In genomic region chr5:102483285-102483975, GRCm38 (mm10) we compare ENCODE assay signal across 16 mouse cellular contexts. TPM values are rescaled to one million over a fixed set of nuclear protein-coding genes. Genes with fewer than 3 reads are reported as not detected.
A peak's percentile ranks its signal among the peaks of the same experiment; 100 is the strongest.
DNase-seq lines count a peak whose midpoint lies in the region; ATAC-seq and TF ChIP-seq lines count a peak whose summit lies in the region.
"Had no signal": no experiment of that assay in that cellular context is flagged by ENCODE, and none has a peak within 500 bp of the region (broad histone marks: within the 10 kb centered on the region; RNA-seq: fewer than 3 reads in every experiment).

No protein-coding gene starts in this region.

- no peaks in the 10 kb centered on the region for H3K36me3 ChIP-seq in embryonic facial prominence, embryonic 11.5 days (replicated peaks; ENCODE audit: control insufficient read depth, insufficient read depth, low read depth, low read length)
- no peaks in the 10 kb centered on the region for H3K36me3 ChIP-seq in limb, embryonic 12.5 days
- H3K36me3 ChIP-seq in liver, postnatal 0 days (replicated peaks; ENCODE audit: insufficient read depth, low read length): no peaks in the 10 kb centered on the region
- H3K36me3 ChIP-seq in midbrain, embryonic 16.5 days (ENCODE audit: control insufficient read depth, insufficient read depth, low read length): no peaks in the 10 kb centered on the region
- H3K36me3 ChIP-seq: forebrain, embryonic 15.5 days; midbrain, embryonic 15.5 days had no signal

- ATAC-seq in embryonic facial prominence, embryonic 11.5 days (replicated peaks; ENCODE audit: insufficient number of reproducible peaks, low FRiP score, low TSS enrichment, low read depth): no peak
- ATAC-seq in limb, embryonic 12.5 days (ENCODE audit: insufficient number of reproducible peaks, insufficient read depth, low FRiP score, low TSS enrichment, low read depth): no peak
- ATAC-seq in liver, postnatal 0 days: peak; percentile 90
- no peak for ATAC-seq in midbrain, embryonic 16.5 days
- ATAC-seq: forebrain, embryonic 15.5 days; inflammation-experienced regulatory T-cells, adult 6 months; midbrain, embryonic 15.5 days had no signal

- no peak for TF ChIP-seq CTCF in liver, postnatal 0 days (IDR thresholded peaks at IDR 0.05; ENCODE audit: low read depth)

- peaks cover 3% of the 10 kb centered on the region; the same call in 1 of the 2 replicates for H3K4me1 ChIP-seq in brown adipose tissue, adult 24 weeks (ENCODE audit: control insufficient read depth, insufficient read depth, insufficient read length, low read length)
- no peaks in the 10 kb centered on the region for H3K4me1 ChIP-seq in embryonic facial prominence, embryonic 11.5 days (ENCODE audit: control insufficient read depth, insufficient read depth, low read length)
- peaks cover 41% of the 10 kb centered on the region for H3K4me1 ChIP-seq in limb, embryonic 12.5 days (replicated peaks)
- 0 out of 2 replicates have a peak, but pooled peaks cover 3% of the 10 kb centered on the region for H3K4me1 ChIP-seq in liver, postnatal 0 days (ENCODE audit: insufficient read depth)
- H3K4me1 ChIP-seq in midbrain, embryonic 16.5 days (ENCODE audit: control insufficient read depth, insufficient read depth, low read length): peaks cover 13% of the 10 kb centered on the region

- no peak for DNase-seq in embryonic facial prominence, embryonic 11.5 days (ENCODE audit: low spot score)
- DNase-seq in liver, postnatal 0 days: peak; percentile 69
- no peak for DNase-seq in adrenal gland, postnatal 25 days
- no peak for DNase-seq in left cerebral cortex, adult 18-20 months (ENCODE audit: low spot score in 2 of 2)
- DNase-seq: adrenal gland, postnatal 36 days; cerebellum, adult 11 months; gastrocnemius, postnatal 36 days; heart, postnatal 14 days; right cerebral cortex, postnatal 25 days had no signal

- H3K9ac ChIP-seq in embryonic facial prominence, embryonic 11.5 days (replicated peaks; ENCODE audit: low read length): 0 out of 2 replicates have a peak overlapping the region, but pooled peaks have one; percentile 18
- H3K9ac ChIP-seq in limb, embryonic 12.5 days (replicated peaks): 0 out of 2 replicates have a peak overlapping the region, but pooled peaks have one; percentile 18
- H3K9ac ChIP-seq in liver, postnatal 0 days (replicated peaks): peak overlapping the region; percentile 55; the same call in 1 of the 2 replicates
- H3K9ac ChIP-seq in midbrain, embryonic 16.5 days (ENCODE audit: low read depth, low read length): no peak overlapping the region
- H3K9ac ChIP-seq: forebrain, embryonic 15.5 days; midbrain, embryonic 15.5 days had no signal

- TF ChIP-seq EP300 in liver, postnatal 0 days (IDR thresholded peaks at IDR 0.05; ENCODE audit: low read depth): no peak

- H3K9me3 ChIP-seq in embryonic facial prominence, embryonic 11.5 days (replicated peaks; ENCODE audit: control insufficient read depth, low read length): no peaks in the 10 kb centered on the region
- no peaks in the 10 kb centered on the region for H3K9me3 ChIP-seq in limb, embryonic 12.5 days
- no peaks in the 10 kb centered on the region for H3K9me3 ChIP-seq in liver, postnatal 0 days (ENCODE audit: low read length)
- no peaks in the 10 kb centered on the region for H3K9me3 ChIP-seq in midbrain, embryonic 16.5 days (replicated peaks; ENCODE audit: control insufficient read depth, low read length, poor library complexity, severe bottlenecking)
- H3K9me3 ChIP-seq: forebrain, embryonic 15.5 days; midbrain, embryonic 15.5 days had no signal

- peak overlapping the region; percentile 42; the same call in 1 of the 2 replicates for H3K27ac ChIP-seq in brown adipose tissue, adult 24 weeks (replicated peaks; ENCODE audit: low read depth, low read length)
- no peak overlapping the region for H3K27ac ChIP-seq in embryonic facial prominence, embryonic 11.5 days (replicated peaks; ENCODE audit: low read depth, low read length)
- peak overlapping the region; percentile 35; the same call in 1 of the 2 replicates for H3K27ac ChIP-seq in limb, embryonic 12.5 days
- peak overlapping the region; percentile 92 for H3K27ac ChIP-seq in liver, postnatal 0 days (ENCODE audit: low read depth)
- H3K27ac ChIP-seq in midbrain, embryonic 16.5 days (ENCODE audit: low read length): no peak overlapping the region
- H3K27ac ChIP-seq: forebrain, embryonic 15.5 days; layer of hippocampus, adult 2 months; midbrain, embryonic 15.5 days had no signal

- H3K4me2 ChIP-seq in embryonic facial prominence, embryonic 11.5 days (ENCODE audit: low read depth, low read length): no peak overlapping the region
- peak overlapping the region; percentile 81 for H3K4me2 ChIP-seq in limb, embryonic 12.5 days
- peak overlapping the region; percentile 55 for H3K4me2 ChIP-seq in liver, postnatal 0 days (ENCODE audit: low read depth, low read length)
- no peak overlapping the region for H3K4me2 ChIP-seq in midbrain, embryonic 16.5 days (ENCODE audit: low read length)
- H3K4me2 ChIP-seq: forebrain, embryonic 15.5 days had no signal

- H3K27me3 ChIP-seq in embryonic facial prominence, embryonic 11.5 days (ENCODE audit: control insufficient read depth, insufficient read depth, low read length): no peaks in the 10 kb centered on the region
- H3K27me3 ChIP-seq in limb, embryonic 12.5 days: no peaks in the 10 kb centered on the region
- no peaks in the 10 kb centered on the region for H3K27me3 ChIP-seq in liver, postnatal 0 days (ENCODE audit: insufficient read depth, low read length)
- H3K27me3 ChIP-seq in midbrain, embryonic 16.5 days (ENCODE audit: control insufficient read depth, insufficient read depth, low read depth, low read length): no peaks in the 10 kb centered on the region
- H3K27me3 ChIP-seq: midbrain, embryonic 15.5 days had no signal

- WGBS in embryonic facial prominence, embryonic 11.5 days: 42% methylated on average over 10 of the region's 10 CpGs
- WGBS in limb, embryonic 12.5 days: 24% methylated on average over 10 of the region's 10 CpGs
- 43% methylated on average over 10 of the region's 10 CpGs for WGBS in liver, postnatal 0 days (ENCODE audit: insufficient replicate concordance)
- WGBS in midbrain, embryonic 16.5 days: 39% methylated on average over 10 of the region's 10 CpGs

- peak overlapping the region; percentile 23 for H3K4me3 ChIP-seq in brown adipose tissue, adult 24 weeks (ENCODE audit: insufficient read depth, low read depth, low read length)
- H3K4me3 ChIP-seq in embryonic facial prominence, embryonic 11.5 days (ENCODE audit: low read depth, low read length): 0 out of 2 replicates have a peak overlapping the region, but pooled peaks have one; percentile 1
- peak overlapping the region; percentile 63 for H3K4me3 ChIP-seq in limb, embryonic 12.5 days (replicated peaks)
- peak overlapping the region; percentile 26; the same call in 1 of the 2 replicates for H3K4me3 ChIP-seq in liver, postnatal 0 days (ENCODE audit: low read depth, low read length)
- no peak overlapping the region for H3K4me3 ChIP-seq in midbrain, embryonic 16.5 days (ENCODE audit: low read depth, low read length)
- H3K4me3 ChIP-seq: forebrain, embryonic 15.5 days; layer of hippocampus, adult 2 months; midbrain, embryonic 15.5 days had no signal

RNA-seq across cellular contexts. Expression of gene Arhgap24, which starts 2.2 kb away (rescaled TPM):
- polyA plus RNA-seq in brown adipose tissue, adult 24 weeks (2012; ENCODE audit: insufficient read depth, insufficient read length, missing spikeins): 26.8 and 28.3 TPM in 2 replicates
- 10.0 and 11.1 TPM in 2 replicates for polyA plus RNA-seq in embryonic facial prominence, embryonic 11.5 days (2014; fragmentation: Nextera tagmentation; extraction: Ambion mirVana)
- polyA plus RNA-seq in limb, embryonic 12.5 days (2016; fragmentation: Nextera tagmentation; extraction: Ambion mirVana): 17.7 and 18.3 TPM in 2 replicates
- polyA plus RNA-seq in liver, postnatal 0 days (2015; fragmentation: Nextera tagmentation; extraction: Ambion mirVana): 3.2 and 3.3 TPM in 2 replicates
- 10.6 and 15.6 TPM in 2 replicates for total RNA-seq in adrenal gland, postnatal 25 days (2021)
- total RNA-seq in left cerebral cortex, adult 18-20 months (2021): 1 to 10 TPM; 5.1 to 6.0 TPM
- polyA plus RNA-seq in midbrain, embryonic 16.5 days (2015; fragmentation: Nextera tagmentation; extraction: Ambion mirVana): 12.0 and 13.3 TPM in 2 replicates

Comparison
In these comparisons a context has a peak if more than half of its experiments do, and no peak if none do; other contexts are left out.
1. H3K27ac ChIP-seq: peak in brown adipose tissue, adult 24 weeks (single experiment), limb, embryonic 12.5 days (single experiment) and liver, postnatal 0 days (single experiment); none in embryonic facial prominence, embryonic 11.5 days (single experiment) and midbrain, embryonic 16.5 days (single experiment).
2. H3K4me2 ChIP-seq: peak in limb, embryonic 12.5 days (single experiment) and liver, postnatal 0 days (single experiment); none in embryonic facial prominence, embryonic 11.5 days (single experiment) and midbrain, embryonic 16.5 days (single experiment).